Mouse (Mus musculus) heart, adult 11 months (tissue): ENCODE measurements at regions not wholly inside any gene's neighbourhood (a gene's known extent, or its start where the extent isn't known, plus 50 kb on each side); places are given as distances from the start of the nearest gene placed in this dataset.

ENCODE experiments used
- DNase-seq: peaks from one replicate; pipeline ENCODE4 v3.0.0; 2022

GRCm38 (mm10) chr15:35240416-35241212 lies 882.9 kb upstream of the 9430069I07Rik start:
- no peak for DNase-seq

GRCm38 (mm10) chr15:35238691-35239090 lies 881.0 kb upstream of the 9430069I07Rik start:
- DNase-seq = peak; percentile 18

- DNase-seq = peak; percentile 55
Observed at GRCm38 (mm10) chr15:35233968-35234696, 876.5 kb upstream of the 9430069I07Rik start.

- DNase-seq = peak; percentile 67
Observed at GRCm38 (mm10) chr15:35229614-35230013, 871.9 kb upstream of the 9430069I07Rik start.
